Mouse (Mus musculus): ENCODE measurements around the gene Rft1.

Gene Rft1

GRCm38 (mm10) chr14:30630811-30631576 lies 23.2 kb upstream of the Rft1 start:
- no peak for DNase-seq

DNA sequence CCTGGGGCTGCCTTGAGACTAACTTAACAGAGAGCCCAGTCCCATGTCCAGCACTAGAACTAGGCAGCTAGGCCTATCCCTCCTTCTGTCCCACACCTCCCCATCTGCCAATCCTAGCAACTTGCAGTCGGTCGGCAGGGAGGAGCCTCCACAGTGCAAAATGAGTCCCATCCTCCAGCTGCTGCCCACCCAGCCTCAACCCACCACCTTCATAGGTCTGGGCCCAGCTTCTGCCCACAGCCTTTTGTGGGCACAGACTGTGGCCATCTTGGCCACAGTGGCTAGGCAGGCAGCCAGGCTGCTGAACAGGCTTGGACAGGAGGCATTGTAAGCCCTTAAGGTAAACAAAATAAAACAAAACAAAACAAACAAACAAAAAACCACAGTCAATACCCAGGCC lies 22.3 kb upstream of the Rft1 start:
- no peak for DNase-seq

DNA sequence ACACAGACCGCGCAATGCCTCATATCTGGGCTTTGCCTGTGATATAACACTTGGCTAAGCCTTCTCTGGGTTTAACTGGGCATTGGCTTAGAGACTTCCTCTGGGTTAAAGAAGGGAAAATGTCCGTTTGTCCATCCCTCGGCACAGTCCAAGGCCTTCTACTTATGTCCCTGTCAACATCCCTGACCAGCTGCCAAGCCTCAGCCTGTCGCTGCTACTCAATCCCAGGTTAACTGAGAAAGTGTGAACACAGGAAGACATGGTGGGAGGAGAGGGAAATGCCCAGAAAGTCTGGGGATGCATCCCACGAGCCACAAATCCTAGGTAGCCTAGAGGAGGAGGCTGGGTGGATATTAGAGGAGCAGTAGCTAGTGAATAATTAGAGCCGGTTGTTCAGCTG lies 20.5 kb upstream of the Rft1 start:
- no peak for DNase-seq

DNA sequence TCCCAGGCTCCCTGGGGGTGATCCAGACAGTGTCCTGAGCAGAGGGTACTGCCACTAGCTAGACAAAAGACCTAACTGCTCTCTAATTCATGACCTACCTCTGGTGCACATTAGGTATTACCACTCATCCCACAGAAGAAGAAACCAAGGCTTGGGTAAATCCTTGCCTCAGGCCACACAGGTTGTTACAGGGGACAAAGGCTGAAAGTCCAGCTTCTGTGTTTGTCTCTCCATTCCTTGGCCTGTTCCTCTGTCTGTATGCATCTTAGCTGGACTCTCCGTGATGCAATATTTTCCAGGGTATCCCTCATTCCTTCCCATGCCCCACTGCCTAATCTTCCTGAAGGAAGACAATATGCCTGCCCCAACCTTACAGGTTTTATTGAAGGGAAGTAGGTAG lies 19.7 kb upstream of the Rft1 start:
- DNase-seq, result no peak

DNA sequence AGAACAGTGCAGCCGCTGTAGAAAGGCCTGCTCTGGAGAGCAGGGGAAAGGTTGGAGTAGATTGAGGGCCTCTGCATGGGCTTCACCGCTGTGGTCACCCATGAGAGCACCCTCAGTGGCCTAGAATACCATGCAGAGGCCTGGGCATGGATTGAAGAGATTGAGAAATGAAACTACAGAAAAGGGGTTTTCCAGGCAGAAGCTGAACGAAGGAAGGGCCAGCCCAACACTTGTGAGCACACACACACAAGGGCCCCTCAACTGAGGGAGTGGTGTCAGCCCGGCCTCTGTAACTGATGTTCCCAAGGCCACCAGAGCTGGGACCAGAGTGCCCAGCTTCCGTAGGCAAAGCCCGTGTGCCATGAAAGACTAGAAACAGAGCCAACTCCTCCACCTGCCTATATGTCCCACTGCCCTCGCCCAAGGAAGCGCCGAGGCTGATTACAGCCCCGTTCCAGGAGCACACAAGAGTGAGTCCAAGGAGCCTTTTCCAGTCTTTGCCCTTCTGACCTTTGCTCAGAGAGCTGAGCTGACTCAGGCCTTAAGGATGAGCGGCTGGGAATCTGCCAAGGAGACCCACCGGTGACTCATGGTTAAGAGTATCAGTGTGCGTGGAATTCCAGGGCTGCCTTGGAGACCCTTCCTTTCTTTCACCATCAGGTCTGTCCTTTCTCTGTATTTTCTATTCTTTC lies 18.8 kb upstream of the Rft1 start:
- no peak for DNase-seq

DNA sequence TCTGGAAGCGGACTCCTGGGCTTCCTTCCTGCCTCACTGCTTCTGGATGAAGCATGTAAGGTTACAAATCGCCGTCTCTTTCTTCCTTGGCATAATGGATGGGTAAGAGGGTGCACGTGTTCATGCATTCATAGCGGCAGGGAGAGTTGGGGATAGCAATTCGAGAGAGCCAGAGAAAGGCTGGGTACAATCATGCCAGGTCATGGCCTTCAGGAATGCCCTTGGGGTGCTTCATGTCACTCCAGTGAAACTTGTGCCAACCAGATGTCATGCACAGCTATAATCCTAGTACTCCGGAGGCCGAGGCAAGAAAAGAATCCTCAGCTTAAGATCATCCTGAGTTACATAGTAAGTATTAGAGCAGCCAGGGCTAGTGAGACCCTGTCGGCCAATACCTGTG lies 17.7 kb upstream of the Rft1 start:
- DNase-seq, result no peak

DNA sequence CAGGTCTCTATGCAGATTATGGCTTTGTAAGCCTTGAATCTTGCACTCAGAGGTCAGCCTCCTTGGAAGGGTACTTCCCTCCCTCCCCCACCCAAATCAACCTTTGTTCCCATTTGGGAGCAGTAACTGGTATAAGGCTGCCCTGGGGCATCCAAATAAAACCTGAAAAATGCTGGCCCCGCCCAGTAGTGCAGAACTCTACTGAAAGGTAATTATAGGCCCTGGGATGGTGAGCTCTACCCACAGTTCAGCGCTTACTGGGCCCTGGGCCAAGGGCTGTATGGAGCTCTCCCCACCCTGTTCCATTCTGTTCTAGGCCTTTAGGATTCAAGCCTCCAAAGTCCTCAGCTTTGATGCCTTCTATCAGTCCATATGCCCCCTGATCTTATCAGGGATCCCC lies 17.1 kb upstream of the Rft1 start:
- DNase-seq, result no peak

DNA sequence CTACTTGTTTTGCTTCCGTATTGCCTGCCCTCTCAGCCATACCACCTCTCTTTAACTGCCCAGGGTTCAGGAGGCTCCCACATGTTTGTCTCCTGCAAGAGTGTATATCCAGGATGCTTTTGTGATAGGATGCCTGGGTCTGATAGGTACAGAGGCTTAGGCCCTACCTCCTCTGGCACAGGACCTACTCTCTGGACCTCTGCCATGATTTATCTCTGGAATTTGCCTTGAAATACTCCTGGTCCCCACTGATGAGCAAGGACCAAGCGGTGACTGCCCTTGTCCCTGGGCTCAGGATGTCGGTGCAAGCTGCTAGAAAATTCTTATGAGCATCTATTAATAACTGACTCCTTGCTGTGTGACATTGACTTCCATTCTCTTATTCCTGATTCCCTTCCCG lies 16.2 kb upstream of the Rft1 start:
- DNase-seq, result no peak

DNA sequence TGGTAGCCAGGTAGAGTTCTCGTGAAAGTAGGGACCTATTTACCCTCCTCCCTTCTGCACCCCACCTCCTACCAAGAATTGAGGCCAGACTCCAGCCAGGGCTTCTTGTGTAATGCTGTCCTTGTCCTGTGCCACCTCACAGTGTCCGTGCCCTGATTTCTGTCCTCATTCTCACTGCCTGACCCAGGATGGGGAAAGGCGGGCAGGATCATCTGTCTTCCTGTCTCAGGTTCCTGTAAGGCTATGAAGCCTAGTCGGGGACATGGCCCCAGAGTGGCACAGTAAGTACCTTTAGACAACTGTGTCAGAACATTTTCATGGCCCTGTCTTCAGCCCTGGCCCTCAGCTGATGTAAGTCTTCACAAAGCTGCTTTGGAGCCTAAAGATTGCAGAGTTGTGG lies 15.5 kb upstream of the Rft1 start:
- DNase-seq, result no peak

- DNase-seq, result peak; percentile 36 to 51
Measured at GRCm38 (mm10) chr14:30641748-30642147, 12.4 kb upstream of the Rft1 start.

GRCm38 (mm10) chr14:30644026-30644425 lies 10.1 kb upstream of the Rft1 start:
- no peak for DNase-seq

DNA sequence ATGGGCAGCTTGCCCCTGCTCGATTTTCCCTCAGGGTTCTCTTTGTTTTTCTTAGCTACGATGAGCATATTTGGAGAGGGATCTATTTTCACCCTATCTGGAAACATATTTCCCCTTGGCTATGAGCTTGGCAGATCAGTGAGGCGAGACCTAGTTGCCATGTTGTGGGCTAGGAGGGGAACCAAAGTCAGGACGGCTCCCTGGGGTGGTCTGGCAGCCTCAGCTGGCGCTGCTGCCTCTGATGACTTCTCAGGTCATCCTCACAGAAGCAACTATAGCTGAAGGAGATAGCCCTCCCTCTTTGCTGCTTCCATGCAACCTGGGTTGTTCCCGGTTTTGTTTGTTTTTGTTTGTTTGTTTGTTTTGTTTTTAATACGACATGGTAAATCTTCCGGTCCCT lies 9.1 kb upstream of the Rft1 start:
- no peak for DNase-seq

GRCm38 (mm10) chr14:30646486-30646885 lies 7.7 kb upstream of the Rft1 start:
- no peak for DNase-seq

DNA sequence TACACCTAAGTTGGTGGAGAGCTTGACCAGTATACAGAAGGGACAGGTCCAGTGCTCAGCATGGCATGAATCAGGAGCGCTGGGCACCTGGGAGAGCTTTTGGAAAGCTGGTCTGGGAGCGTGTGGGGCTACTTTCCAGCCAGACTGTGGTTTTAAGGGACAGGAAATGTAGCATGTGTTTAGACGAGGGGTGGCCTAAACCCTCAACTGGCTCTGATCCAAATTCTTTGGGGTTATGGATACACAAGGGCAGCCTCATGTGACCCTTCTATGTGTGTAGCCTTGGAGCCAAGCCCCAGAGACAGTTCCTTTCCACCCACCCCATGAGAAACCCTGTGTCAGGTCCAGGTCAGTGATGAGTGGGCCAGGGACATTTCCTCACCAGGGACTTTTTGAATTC lies 5.7 kb upstream of the Rft1 start:
- DNase-seq, result no peak

- no peak for DNase-seq
Measured at GRCm38 (mm10) chr14:30649745-30650144, 4.4 kb upstream of the Rft1 start.

DNA sequence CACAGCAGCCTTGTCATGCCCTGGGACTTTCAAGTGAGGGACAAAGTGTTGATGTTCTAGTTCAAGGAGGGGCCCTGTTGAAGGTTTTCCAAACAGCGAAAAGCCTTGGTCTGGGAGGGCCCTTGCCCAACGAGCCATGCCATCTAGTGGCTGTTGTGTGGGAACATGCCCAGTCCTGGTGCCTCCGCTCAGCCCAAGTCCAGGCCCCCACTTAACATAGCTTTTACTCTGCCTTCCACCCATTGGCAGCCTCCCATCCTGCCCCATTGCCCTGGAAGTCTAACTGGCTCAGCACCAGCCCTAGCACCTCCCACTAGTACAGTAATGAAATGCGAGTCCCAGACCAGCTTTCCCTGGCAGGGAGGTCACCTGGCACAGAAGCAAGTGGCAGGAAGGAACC lies 3.2 kb upstream of the Rft1 start:
- peak in 1 of 2 experiments; percentile 22 for DNase-seq

- DNase-seq, result no peak
Measured at GRCm38 (mm10) chr14:30654691-30655228, 600 bp downstream of the Rft1 start.

DNA sequence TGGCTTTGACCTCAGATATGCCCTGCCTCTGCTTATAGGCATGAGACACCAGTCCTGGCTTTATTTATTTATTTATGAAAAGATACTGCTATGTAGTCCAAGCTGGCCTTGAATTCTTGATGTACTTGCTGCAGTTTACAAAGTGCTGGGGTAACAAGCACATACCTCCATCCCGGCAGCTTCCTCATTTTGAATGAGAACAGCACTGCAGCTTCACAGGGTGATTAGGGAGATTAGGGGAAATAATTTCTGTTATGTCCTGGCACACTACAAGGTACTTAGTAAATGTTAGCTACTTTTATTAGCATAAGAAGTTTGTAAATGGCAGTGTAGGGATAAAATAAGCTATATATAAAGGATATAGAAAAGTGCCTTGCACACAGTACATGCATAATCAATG lies 1.4 kb downstream of the Rft1 start:
- no peak for DNase-seq

DNA sequence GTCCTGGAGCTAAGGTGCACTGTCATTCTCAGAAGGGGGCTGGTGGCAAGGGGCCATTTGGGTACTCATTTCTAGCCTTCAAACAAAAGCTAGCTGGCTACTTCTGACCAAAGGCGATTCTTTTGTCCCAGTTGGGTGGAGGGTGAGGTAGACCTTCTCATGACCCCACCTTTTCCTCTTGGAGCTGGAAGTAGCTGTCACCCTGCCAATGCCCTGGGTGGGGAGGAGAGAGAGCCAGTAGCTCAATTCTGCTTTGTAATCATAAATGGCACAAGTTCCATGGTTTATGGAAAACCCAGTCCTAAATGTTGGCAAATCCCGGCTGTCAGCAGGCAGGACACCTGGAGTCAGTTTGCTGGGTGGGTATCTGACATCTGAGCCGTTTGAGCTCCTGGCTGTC lies 11.9 kb downstream of the Rft1 start:
- no peak for DNase-seq

- no peak for DNase-seq
Measured at GRCm38 (mm10) chr14:30666604-30667003, 12.4 kb downstream of the Rft1 start.

DNA sequence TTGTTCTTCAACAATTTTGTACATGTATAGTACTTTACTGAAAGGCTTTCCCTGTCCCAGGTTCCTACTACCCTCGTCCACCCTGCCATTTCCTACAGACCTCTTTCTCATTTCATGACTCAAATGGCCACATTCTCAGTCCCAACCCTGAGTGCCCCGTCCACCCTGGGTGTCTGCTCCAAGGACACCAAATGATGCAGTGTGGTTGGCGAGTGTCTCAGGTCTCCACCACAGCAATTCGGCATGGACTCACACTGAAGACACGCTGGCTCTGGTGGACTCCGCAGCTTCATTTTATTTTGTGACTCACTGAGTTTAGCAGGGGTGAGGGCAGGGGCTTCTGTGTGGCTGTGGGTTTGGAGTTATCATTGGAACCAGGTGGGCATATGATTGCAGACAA lies 16.0 kb downstream of the Rft1 start:
- no peak for DNase-seq

- no peak for DNase-seq
Measured at GRCm38 (mm10) chr14:30671095-30671985, 17.2 kb downstream of the Rft1 start.

- DNase-seq, result peak; percentile 56 to 62
Measured at GRCm38 (mm10) chr14:30671986-30672312, 17.8 kb downstream of the Rft1 start.

GRCm38 (mm10) chr14:30674947-30675346 lies 20.8 kb downstream of the Rft1 start:
- DNase-seq, result peak; percentile 15 to 43

Measured in thymus, adult 18-20 months (tissue).